ENCODE assay signal across 8 mouse cellular contexts in genomic region chr3:82145126-82145901, GRCm38 (mm10). TPM values are rescaled to one million over a fixed set of nuclear protein-coding genes. Genes with fewer than 3 reads are reported as not detected.
A peak's percentile ranks its signal among the peaks of the same experiment; 100 is the strongest.
DNase-seq lines count a peak whose midpoint lies in the region; ATAC-seq and TF ChIP-seq lines count a peak whose summit lies in the region.

Gucy1a1 (minus strand) TSS chr3:82145789.

- H3K27ac ChIP-seq in ES-Bruce4 (ENCODE audit: insufficient read depth, low read length): no peak within 1 kb of the TSS
- no peak within 1 kb of the TSS; the same call in 1 of the 2 replicates for H3K27ac ChIP-seq in cerebellum, adult 2 months (ENCODE audit: insufficient read depth, low read length)
- no peak within 1 kb of the TSS for H3K27ac ChIP-seq in hindbrain, embryonic 11.5 days (ENCODE audit: low read depth, low read length)
- peak within 1 kb of the TSS; percentile 83 for H3K27ac ChIP-seq in lung, embryonic 16.5 days (ENCODE audit: low read length)

- no peaks in the 10 kb centered on the region for H3K4me1 ChIP-seq in ES-Bruce4 (ENCODE audit: control insufficient read depth, insufficient read depth, low read length)
- H3K4me1 ChIP-seq in cerebellum, adult 2 months (ENCODE audit: control insufficient read depth, insufficient read depth, low read length): no peaks in the 10 kb centered on the region
- no peaks in the 10 kb centered on the region for H3K4me1 ChIP-seq in hindbrain, embryonic 11.5 days (replicated peaks; ENCODE audit: control insufficient read depth, insufficient read depth, low read length)
- peaks cover 7% of the 10 kb centered on the region; the same call in 1 of the 2 replicates for H3K4me1 ChIP-seq in lung, embryonic 16.5 days (replicated peaks; ENCODE audit: control insufficient read depth, insufficient read depth, low read length)

- no peak for TF ChIP-seq EP300 in ES-Bruce4 (IDR thresholded peaks at IDR 0.05; ENCODE audit: insufficient read depth, low read depth, low read length)

- H3K9ac ChIP-seq in ES-Bruce4 (ENCODE audit: low read depth, poor library complexity, severe bottlenecking): no peak within 1 kb of the TSS
- H3K9ac ChIP-seq in hindbrain, embryonic 11.5 days (ENCODE audit: low read depth, low read length): peak within 1 kb of the TSS; percentile 58
- peak within 1 kb of the TSS; percentile 81 for H3K9ac ChIP-seq in lung, embryonic 16.5 days (ENCODE audit: low read length)

- H3K27me3 ChIP-seq in ES-Bruce4 (ENCODE audit: control insufficient read depth, insufficient read depth, low read length, poor library complexity, severe bottlenecking): no peaks in the 10 kb centered on the region
- H3K27me3 ChIP-seq in cerebellum, adult 2 months (ENCODE audit: control insufficient read depth, insufficient read depth, low read length): no peaks in the 10 kb centered on the region
- peaks cover 4% of the 10 kb centered on the region; the same call in 1 of the 2 replicates for H3K27me3 ChIP-seq in hindbrain, embryonic 11.5 days (ENCODE audit: control insufficient read depth, insufficient read depth, low read length)
- no peaks in the 10 kb centered on the region for H3K27me3 ChIP-seq in lung, embryonic 16.5 days (ENCODE audit: control insufficient read depth, insufficient read depth, low read depth, low read length)

- DNase-seq in cerebellum, adult 2 months: peak; percentile 29 to 33
- DNase-seq in frontal cortex, postnatal 10 days (ENCODE audit: low spot score in 2 of 2): peak; percentile 36 to 60
- DNase-seq in hindbrain, embryonic 11.5 days (ENCODE audit: low spot score): peak; percentile 50
- peak; percentile 34 to 46 for DNase-seq in layer of hippocampus, postnatal 14 days (ENCODE audit: low spot score in 2 of 2)
- DNase-seq in retina, postnatal 1 day: peak; percentile 68
- peak; percentile 0 to 23 for DNase-seq in urinary bladder, postnatal 36 days (ENCODE audit: low spot score in 2 of 2)

- peak within 1 kb of the TSS; percentile 43 for H3K4me3 ChIP-seq in ES-Bruce4 (ENCODE audit: low read depth, low read length)
- H3K4me3 ChIP-seq in cerebellum, adult 2 months (replicated peaks; ENCODE audit: insufficient read depth, low read depth, low read length): peak within 1 kb of the TSS; percentile 47
- H3K4me3 ChIP-seq in hindbrain, embryonic 11.5 days (ENCODE audit: low read depth, low read length): peak within 1 kb of the TSS; percentile 41
- H3K4me3 ChIP-seq in lung, embryonic 16.5 days (ENCODE audit: low read length): peak within 1 kb of the TSS; percentile 62

- peak; percentile 86 for ATAC-seq in hindbrain, embryonic 11.5 days (ENCODE audit: low FRiP score)
- ATAC-seq in lung, embryonic 16.5 days (ENCODE audit: low read depth): peak; percentile 94

- no peaks in the 10 kb centered on the region for H3K9me3 ChIP-seq in ES-Bruce4 (replicated peaks; ENCODE audit: control insufficient read depth, insufficient read depth, low read length, poor library complexity, severe bottlenecking)
- no peaks in the 10 kb centered on the region for H3K9me3 ChIP-seq in hindbrain, embryonic 11.5 days (ENCODE audit: control insufficient read depth, low read length)
- no peaks in the 10 kb centered on the region for H3K9me3 ChIP-seq in lung, embryonic 16.5 days (ENCODE audit: control insufficient read depth, low read length)

- 1% methylated on average over 36 of the region's 36 CpGs for WGBS in cerebellum, adult 2 months
- WGBS in hindbrain, embryonic 11.5 days: 1% methylated on average over 36 of the region's 36 CpGs
- WGBS in lung, embryonic 16.5 days: under 1% methylated on average over 36 of the region's 36 CpGs

- no peak for TF ChIP-seq POLR2A in ES-Bruce4 (IDR thresholded peaks at IDR 0.05; ENCODE audit: insufficient read depth, low read length)
- TF ChIP-seq POLR2A in cerebellum, adult 2 months (IDR thresholded peaks at IDR 0.05; ENCODE audit: borderline replicate concordance, insufficient read depth, low read length): no peak

- H3K4me2 ChIP-seq in hindbrain, embryonic 11.5 days (replicated peaks; ENCODE audit: low read depth, low read length): peak within 1 kb of the TSS; percentile 94
- H3K4me2 ChIP-seq in lung, embryonic 16.5 days (ENCODE audit: low read depth, low read length): peak within 1 kb of the TSS; percentile 78

- no peak for TF ChIP-seq CTCF in ES-Bruce4 (IDR thresholded peaks at IDR 0.05; ENCODE audit: low read depth, low read length)
- no peak for TF ChIP-seq CTCF in cerebellum, adult 2 months (IDR thresholded peaks at IDR 0.05; ENCODE audit: borderline replicate concordance, insufficient read depth, low read depth, low read length)

- no peaks in the 10 kb centered on the region for H3K36me3 ChIP-seq in ES-Bruce4 (ENCODE audit: control insufficient read depth, insufficient read depth, low read length, poor library complexity, severe bottlenecking)
- no peaks in the 10 kb centered on the region for H3K36me3 ChIP-seq in hindbrain, embryonic 11.5 days (ENCODE audit: control insufficient read depth, insufficient read depth, low read length)
- no peaks in the 10 kb centered on the region for H3K36me3 ChIP-seq in lung, embryonic 16.5 days (ENCODE audit: control insufficient read depth, insufficient read depth, low read length)

RNA-seq across cellular contexts. Expression of gene Gucy1a1, which starts in this region (rescaled TPM):
- 0.15 and 0.52 TPM in 2 replicates for polyA plus RNA-seq in ES-Bruce4 (2011; ENCODE audit: insufficient read depth, insufficient read length, low read depth, missing spikeins)
- polyA plus RNA-seq in cerebellum, adult 2 months (2012; rRNA removed): 24.2 and 25.2 TPM in 2 replicates
- polyA plus RNA-seq in hindbrain, embryonic 11.5 days (2014; fragmentation: Nextera tagmentation; extraction: Ambion mirVana): 4.4 and 4.7 TPM in 2 replicates
- 10 to 100 TPM; 22.1 to 23.8 TPM for total RNA-seq in layer of hippocampus, postnatal 14 days (2021)
- 100 and 110 TPM in 2 replicates for polyA plus RNA-seq in lung, embryonic 16.5 days (2015; fragmentation: Nextera tagmentation; extraction: Ambion mirVana)

Comparison
In these comparisons a context has a peak if more than half of its experiments do, and no peak if none do; other contexts are left out.
1. DNase-seq: peak in every context shown above with its lines; median percentile 68 in retina, postnatal 1 day; 50 in hindbrain, embryonic 11.5 days; 48 in frontal cortex, postnatal 10 days; 40 in layer of hippocampus, postnatal 14 days; 31 in cerebellum, adult 2 months; 12 in urinary bladder, postnatal 36 days.